Mouse (Mus musculus) stomach, embryonic 16.5 days (tissue): Measurements from ENCODE around the gene Aox1. TPM values are rescaled to one million over a fixed set of nuclear protein-coding genes. Genes with fewer than 3 reads are reported as not detected.

Experiments
- ATAC-seq: fragments of 200-750 bp; cut with Nextera tagmentation; 2 replicates; pipeline ENCODE4 v1.8.0; 2017; ENCODE audit warnings: moderate number of reproducible peaks, moderate TSS enrichment; ENCODE audit not compliant: insufficient read depth, low FRiP score
- H3K27ac ChIP-seq: fragments of 300-500 bp; sonication (generic); 2 replicates; pipeline ENCODE4 v1.5.1; 2014; ENCODE audit warnings: low read length
- H3K27me3 ChIP-seq: fragments of 300-500 bp; sonication (generic); 2 replicates; pipeline ENCODE4 v1.6.1; 2014; ENCODE audit warnings: low read length, control low read depth, mixed read lengths; ENCODE audit not compliant: control insufficient read depth, insufficient read depth
- H3K36me3 ChIP-seq: fragments of 300-500 bp; sonication (generic); 2 replicates; pipeline ENCODE4 v1.6.1; 2014; ENCODE audit warnings: low read length; ENCODE audit not compliant: control insufficient read depth, insufficient read depth
- H3K4me1 ChIP-seq: fragments of 300-500 bp; sonication (generic); 2 replicates; pipeline ENCODE4 v1.6.1; 2014; ENCODE audit warnings: low read length, control low read depth, mixed read lengths; ENCODE audit not compliant: control insufficient read depth, insufficient read depth
- H3K4me2 ChIP-seq: fragments of 300-500 bp; sonication (generic); 2 replicates; pipeline ENCODE4 v1.6.1; 2014; ENCODE audit warnings: low read depth, low read length, mixed read lengths
- H3K4me3 ChIP-seq: fragments of 300-500 bp; sonication (generic); replicated peaks from 2 replicates; pipeline ENCODE4 v1.5.1; 2014; ENCODE audit warnings: mild to moderate bottlenecking, low read length
- H3K9ac ChIP-seq: fragments of 300-500 bp; sonication (generic); 2 replicates; pipeline ENCODE4 v1.6.1; 2014; ENCODE audit warnings: low read length
- H3K9me3 ChIP-seq: fragments of 300-500 bp; sonication (generic); replicated peaks from 2 replicates; pipeline ENCODE4 v1.6.1; 2016; ENCODE audit warnings: low read length, control low read depth; ENCODE audit not compliant: control insufficient read depth
- WGBS: fragments of 180-500 bp; shearing (Covaris S2); extraction: QIAGEN DNeasy Blood & Tissue Kit; methylation state at CpG from one replicate; pipeline ENCODE4 v1.1.7; 2014; 5-methylcytosine and 5-hydroxymethylcytosine counted together
- polyA plus RNA-seq: library from polyadenylated mRNA; unstranded; fragments of >200 nt; fragmentation: Nextera tagmentation; extraction: Ambion mirVana; gene quantifications from 2 replicates; pipeline ENCODE4 v1.2.1, GENCODE M21; 2015

Gene Aox1
- polyA plus RNA-seq, 1 experiment from 2014 or later: 0.32 TPM

DNA sequence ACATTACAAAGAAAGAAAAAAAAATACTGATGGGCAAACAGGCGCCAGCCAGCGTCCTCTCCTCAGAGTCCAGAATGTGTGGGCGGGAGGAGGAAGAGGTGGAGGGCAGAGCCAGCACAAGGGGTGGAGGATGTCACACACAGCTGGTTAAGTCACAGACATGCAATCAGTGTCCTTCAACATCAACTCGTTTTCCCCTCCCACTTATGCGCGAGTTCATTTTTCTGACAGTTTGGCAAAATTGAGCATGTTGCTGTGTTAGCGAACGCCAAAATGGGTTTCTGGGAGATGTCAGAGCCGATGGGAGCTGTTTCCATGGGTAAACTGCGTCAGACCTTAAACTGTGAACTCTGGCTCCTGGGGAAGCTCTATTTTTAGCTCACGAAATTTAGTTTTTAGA is 27.2 kb downstream of the Aox1 start:
- Histone ChIP-seq H3K4me3 (no peak overlapping the region), H3K27ac (no peak overlapping the region), H3K9me3 (no peaks in the 10 kb centered on the region), H3K4me2 (peak overlapping the region; percentile 2; the same call in 1 of the 2 replicates), H3K27me3 (no peaks in the 10 kb centered on the region), H3K36me3 (no peaks in the 10 kb centered on the region), H3K4me1 (no peaks in the 10 kb centered on the region), H3K9ac (no peak overlapping the region)
- no peak for ATAC-seq
- WGBS: 57% methylated on average over 11 of the region's 11 CpGs

DNA sequence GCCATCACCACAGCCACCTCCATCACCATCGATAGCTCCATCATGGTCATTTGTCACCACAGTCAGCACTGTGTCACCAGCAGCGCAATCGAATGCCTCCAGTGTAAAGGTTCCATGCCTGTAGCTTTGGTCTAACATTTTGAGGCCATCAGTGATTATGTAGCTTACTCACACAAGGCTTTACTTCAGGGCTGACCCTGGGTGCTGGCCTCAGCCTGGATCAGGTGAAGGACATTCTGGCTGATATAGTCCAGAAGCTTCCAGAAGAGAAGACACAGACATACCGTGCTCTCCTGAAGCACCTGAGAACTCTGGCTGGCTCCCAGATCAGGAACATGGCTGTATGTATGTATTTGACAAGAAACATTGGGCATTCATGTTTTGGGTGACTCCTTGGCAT is 29.1 kb downstream of the Aox1 start:
- H3K4me3 ChIP-seq: no peak overlapping the region
- H3K4me1 ChIP-seq: no peaks in the 10 kb centered on the region
- no peaks in the 10 kb centered on the region for H3K27me3 ChIP-seq
- no peak for ATAC-seq
- no peak overlapping the region for H3K4me2 ChIP-seq
- no peaks in the 10 kb centered on the region for H3K36me3 ChIP-seq
- H3K9ac ChIP-seq: no peak overlapping the region
- 85% methylated on average over 4 of the region's 4 CpGs for WGBS
- H3K9me3 ChIP-seq: no peaks in the 10 kb centered on the region
- H3K27ac ChIP-seq: no peak overlapping the region

DNA sequence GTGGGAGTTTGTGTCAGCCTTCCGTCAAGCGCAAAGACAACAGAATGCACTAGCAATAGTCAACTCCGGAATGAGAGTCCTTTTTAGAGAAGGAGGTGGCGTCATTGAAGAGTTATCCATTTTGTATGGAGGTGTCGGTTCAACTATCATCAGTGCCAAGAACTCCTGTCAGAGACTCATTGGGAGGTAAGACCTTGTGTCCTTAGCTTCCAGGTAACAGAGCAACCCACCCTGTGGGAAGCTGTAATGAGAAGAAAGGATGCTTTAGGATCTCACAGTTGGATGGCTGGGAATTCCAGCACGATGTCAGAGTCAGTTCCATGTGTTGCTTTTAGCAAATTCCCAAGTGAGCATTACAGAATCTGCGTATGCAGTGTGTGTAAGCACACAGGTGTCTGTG is 32.4 kb downstream of the Aox1 start:
- WGBS: 91% methylated on average over 7 of the region's 7 CpGs
- no peak for ATAC-seq
- H3K4me2 ChIP-seq: no peak overlapping the region
- no peaks in the 10 kb centered on the region for H3K4me1 ChIP-seq
- H3K9ac ChIP-seq: no peak overlapping the region
- H3K36me3 ChIP-seq: no peaks in the 10 kb centered on the region
- H3K27me3 ChIP-seq: no peaks in the 10 kb centered on the region
- H3K9me3 ChIP-seq: no peaks in the 10 kb centered on the region
- no peak overlapping the region for H3K4me3 ChIP-seq
- no peak overlapping the region for H3K27ac ChIP-seq

DNA sequence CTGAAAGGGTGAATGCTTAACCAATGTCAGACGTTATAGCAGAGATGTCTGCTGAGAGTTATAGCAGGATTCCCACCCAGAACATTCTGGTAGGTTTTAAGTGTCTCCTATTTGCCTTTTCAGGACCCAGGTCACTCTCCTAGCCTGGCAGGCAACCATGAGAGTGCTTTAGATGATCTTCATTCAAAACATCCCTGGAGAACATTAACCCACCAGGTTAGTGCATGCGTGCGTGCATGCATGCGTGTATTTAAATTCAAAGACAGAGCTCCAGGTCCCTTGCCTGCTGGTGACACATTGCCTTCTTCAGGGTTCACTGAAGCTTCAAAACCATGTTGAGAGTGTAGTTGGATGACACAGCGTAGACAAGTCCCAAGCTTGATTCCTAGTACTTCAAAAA is 35.4 kb downstream of the Aox1 start:
- ATAC-seq: no peak
- Histone ChIP-seq H3K9ac (no peak overlapping the region), H3K9me3 (no peaks in the 10 kb centered on the region), H3K4me2 (no peak overlapping the region), H3K27ac (no peak overlapping the region), H3K27me3 (no peaks in the 10 kb centered on the region), H3K4me1 (no peaks in the 10 kb centered on the region), H3K4me3 (no peak overlapping the region), H3K36me3 (no peaks in the 10 kb centered on the region)
- WGBS: 88% methylated on average over 5 of the region's 5 CpGs

DNA sequence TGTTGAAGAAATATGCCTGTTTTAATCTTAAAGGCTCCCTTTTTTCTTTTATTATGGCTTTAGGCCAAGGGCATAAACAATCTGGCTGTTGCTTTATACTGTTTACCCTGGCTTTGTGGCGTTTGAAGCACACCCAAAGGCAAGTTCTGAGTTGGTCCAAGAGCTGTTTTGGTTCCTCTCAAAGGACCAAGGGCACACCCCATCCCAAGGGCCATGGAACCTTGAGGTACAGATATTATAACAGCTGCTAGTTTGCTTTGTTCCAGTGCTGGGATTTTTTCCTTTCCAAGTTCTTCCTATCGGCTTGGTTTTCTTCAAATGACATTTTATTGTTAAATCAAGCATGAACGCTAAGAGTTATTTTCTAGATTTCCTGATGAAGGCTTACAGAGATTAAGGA is 35.9 kb downstream of the Aox1 start:
- H3K9ac ChIP-seq: no peak overlapping the region
- no peaks in the 10 kb centered on the region for H3K4me1 ChIP-seq
- no peak overlapping the region for H3K4me3 ChIP-seq
- H3K27ac ChIP-seq: no peak overlapping the region
- no peaks in the 10 kb centered on the region for H3K9me3 ChIP-seq
- no peak for ATAC-seq
- 66% methylated on average over 3 of the region's 3 CpGs for WGBS
- no peaks in the 10 kb centered on the region for H3K36me3 ChIP-seq
- no peak overlapping the region for H3K4me2 ChIP-seq
- H3K27me3 ChIP-seq: no peaks in the 10 kb centered on the region

DNA sequence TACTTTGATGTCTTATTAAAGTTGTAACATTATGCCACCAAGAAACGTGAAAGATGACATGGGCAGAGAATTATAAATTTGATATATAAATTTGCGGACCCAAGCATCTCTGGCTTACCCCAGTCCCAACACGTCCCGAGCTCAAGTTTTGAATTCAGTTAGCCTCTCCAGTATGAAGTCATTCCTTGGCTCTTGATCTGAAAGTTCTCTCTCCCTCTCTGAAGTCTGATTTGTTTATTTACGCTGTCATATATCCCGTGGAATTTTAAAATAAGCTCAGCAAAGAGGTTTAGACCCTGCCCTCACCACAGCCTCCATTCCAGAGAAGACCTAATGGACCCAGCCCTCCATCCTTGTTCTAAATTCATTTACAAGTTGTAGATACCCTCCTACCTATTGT is 39.5 kb downstream of the Aox1 start:
- H3K27ac ChIP-seq: no peak overlapping the region
- no peak overlapping the region for H3K4me3 ChIP-seq
- WGBS: 68% methylated on average over 6 of the region's 6 CpGs
- no peaks in the 10 kb centered on the region for H3K9me3 ChIP-seq
- ATAC-seq: no peak
- no peaks in the 10 kb centered on the region for H3K36me3 ChIP-seq
- H3K4me1 ChIP-seq: no peaks in the 10 kb centered on the region
- no peak overlapping the region for H3K4me2 ChIP-seq
- H3K9ac ChIP-seq: no peak overlapping the region
- H3K27me3 ChIP-seq: no peaks in the 10 kb centered on the region

DNA sequence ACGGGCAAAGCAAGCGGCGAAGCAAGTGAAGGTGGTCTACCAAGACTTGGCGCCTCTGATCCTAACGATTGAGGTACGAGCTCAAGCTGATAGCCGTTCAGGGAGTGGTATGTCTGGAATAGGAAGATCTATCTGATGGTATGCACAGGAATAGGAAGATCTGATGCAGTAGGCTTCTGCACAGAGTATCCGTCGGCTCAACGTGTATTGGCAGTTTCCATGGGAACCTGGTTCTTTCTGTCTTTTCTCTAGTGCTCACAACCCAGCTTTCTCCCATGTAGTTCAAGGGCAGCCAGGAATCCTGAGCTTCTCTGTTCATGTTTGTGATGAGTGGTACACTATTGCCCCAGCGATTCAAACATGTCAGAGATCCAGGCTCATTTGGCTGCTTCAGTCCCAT is 40.4 kb downstream of the Aox1 start:
- no peaks in the 10 kb centered on the region for H3K27me3 ChIP-seq
- H3K4me3 ChIP-seq: no peak overlapping the region
- no peak overlapping the region for H3K4me2 ChIP-seq
- WGBS: 88% methylated on average over 11 of the region's 11 CpGs
- no peaks in the 10 kb centered on the region for H3K36me3 ChIP-seq
- no peak for ATAC-seq
- no peaks in the 10 kb centered on the region for H3K4me1 ChIP-seq
- H3K27ac ChIP-seq: no peak overlapping the region
- no peak overlapping the region for H3K9ac ChIP-seq
- no peaks in the 10 kb centered on the region for H3K9me3 ChIP-seq

DNA sequence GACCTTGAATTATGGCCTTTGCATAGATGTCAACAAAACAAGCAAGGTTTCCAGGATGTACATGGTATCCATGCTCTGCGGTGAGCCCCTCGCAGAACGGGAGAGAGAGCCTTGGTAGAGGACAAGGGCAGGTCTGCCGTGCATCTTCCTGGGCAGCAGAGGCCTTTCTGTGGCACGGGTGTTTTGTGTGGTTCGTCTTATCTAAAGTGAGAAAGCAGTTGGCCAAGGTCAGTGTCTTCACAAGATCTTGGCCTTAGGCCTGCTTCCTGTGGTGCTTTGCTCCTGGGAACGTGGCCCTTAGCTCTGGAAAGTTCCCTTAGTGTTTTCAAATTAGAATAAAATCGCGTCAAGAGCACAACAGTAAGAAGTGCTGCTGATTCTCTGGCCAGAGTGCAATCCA is 41.3 kb downstream of the Aox1 start:
- no peak overlapping the region for H3K4me3 ChIP-seq
- ATAC-seq: no peak
- no peak overlapping the region for H3K4me2 ChIP-seq
- no peaks in the 10 kb centered on the region for H3K27me3 ChIP-seq
- no peaks in the 10 kb centered on the region for H3K9me3 ChIP-seq
- WGBS: 77% methylated on average over 9 of the region's 9 CpGs
- no peak overlapping the region for H3K27ac ChIP-seq
- H3K9ac ChIP-seq: no peak overlapping the region
- H3K36me3 ChIP-seq: no peaks in the 10 kb centered on the region
- no peaks in the 10 kb centered on the region for H3K4me1 ChIP-seq

DNA sequence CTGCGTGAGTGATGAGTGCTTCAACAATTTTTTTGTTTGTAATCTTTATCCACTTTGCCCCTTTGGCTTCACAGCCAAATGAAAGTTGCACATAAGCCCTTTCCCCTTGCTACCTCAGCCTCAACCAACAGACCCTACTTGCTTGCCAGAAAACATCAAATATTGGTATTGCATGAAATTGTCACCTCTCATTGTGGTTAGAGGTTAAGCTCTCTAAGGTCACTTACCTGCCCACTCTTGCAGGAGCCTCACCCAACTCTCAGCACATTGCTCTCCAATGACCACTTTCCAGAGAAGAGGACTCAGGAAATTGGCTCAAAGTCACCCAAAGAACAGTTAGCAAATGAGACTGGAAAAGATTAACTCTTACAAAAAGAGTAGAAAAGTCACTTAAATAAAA is 41.8 kb downstream of the Aox1 start:
- Histone ChIP-seq H3K36me3 (no peaks in the 10 kb centered on the region), H3K9ac (no peak overlapping the region), H3K4me1 (no peaks in the 10 kb centered on the region), H3K4me2 (no peak overlapping the region), H3K27me3 (no peaks in the 10 kb centered on the region), H3K9me3 (no peaks in the 10 kb centered on the region), H3K4me3 (no peak overlapping the region), H3K27ac (no peak overlapping the region)
- ATAC-seq: no peak
- WGBS: 74% methylated on average over 1 of the region's 1 CpGs

DNA sequence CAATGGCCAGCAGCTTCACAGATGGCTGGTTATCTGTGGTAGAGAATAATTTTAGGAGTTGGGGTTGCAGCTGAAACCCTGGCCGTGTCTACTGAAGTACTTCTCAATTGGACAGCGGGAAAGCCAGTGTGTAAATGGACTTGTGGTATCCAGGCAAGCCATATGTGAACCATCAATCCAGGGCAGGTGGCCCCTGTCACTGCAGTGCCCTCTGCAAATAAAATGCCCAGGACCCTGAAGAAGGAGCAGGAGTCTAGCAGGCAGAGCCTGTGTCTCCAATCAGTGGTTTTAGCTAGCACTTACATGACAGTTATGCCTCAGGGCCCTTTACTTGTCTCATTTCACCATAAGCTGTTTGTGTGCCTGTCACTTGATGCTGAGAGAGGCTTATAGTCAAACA is 42.7 kb downstream of the Aox1 start:
- Histone ChIP-seq H3K4me1 (no peaks in the 10 kb centered on the region), H3K27ac (no peak overlapping the region), H3K4me2 (no peak overlapping the region), H3K36me3 (no peaks in the 10 kb centered on the region), H3K4me3 (no peak overlapping the region), H3K9ac (no peak overlapping the region), H3K27me3 (no peaks in the 10 kb centered on the region), H3K9me3 (no peaks in the 10 kb centered on the region)
- no peak for ATAC-seq
- WGBS: 61% methylated on average over 2 of the region's 2 CpGs
